Mouse (Mus musculus): ENCODE results near the gene Retreg2. TPM values are rescaled to one million over a fixed set of nuclear protein-coding genes. Genes with fewer than 3 reads are reported as not detected.

The Retreg2 gene
- polyA plus RNA-seq, 1 experiment from 2014 or later, result 52.7 TPM

Other genes with a start within 250 kb of the Retreg2 start
- gene Cryba2, start 249.6 kb upstream of the Retreg2 start, polyA plus RNA-seq (2015; fragmentation: Nextera tagmentation; extraction: Ambion mirVana), result not detected in 2 replicates
- gene Cfap65, start 207.2 kb upstream of the Retreg2 start, polyA plus RNA-seq (2015; fragmentation: Nextera tagmentation; extraction: Ambion mirVana), result not detected in 2 replicates
- 2.6 and 4.0 TPM in 2 replicates for gene Ihh, start 191.1 kb upstream of the Retreg2 start, polyA plus RNA-seq (2015; fragmentation: Nextera tagmentation; extraction: Ambion mirVana)
- 5.6 and 6.0 TPM in 2 replicates for gene Nhej1, start 17.6 kb upstream of the Retreg2 start, polyA plus RNA-seq (2015; fragmentation: Nextera tagmentation; extraction: Ambion mirVana)
- gene Slc23a3, start 8.9 kb upstream of the Retreg2 start, polyA plus RNA-seq (2015; fragmentation: Nextera tagmentation; extraction: Ambion mirVana), result 2.5 and 2.6 TPM in 2 replicates
- 46.2 and 51.1 TPM in 2 replicates for gene Cnppd1, start 67 bp upstream of the Retreg2 start, polyA plus RNA-seq (2015; fragmentation: Nextera tagmentation; extraction: Ambion mirVana)
- 41.0 and 41.1 TPM in 2 replicates for gene Zfand2b, start 25.9 kb downstream of the Retreg2 start, polyA plus RNA-seq (2015; fragmentation: Nextera tagmentation; extraction: Ambion mirVana)
- 55.5 and 56.5 TPM in 2 replicates for gene Abcb6, start 37.6 kb downstream of the Retreg2 start, polyA plus RNA-seq (2015; fragmentation: Nextera tagmentation; extraction: Ambion mirVana)
- gene Ankzf1, start 49.4 kb downstream of the Retreg2 start, polyA plus RNA-seq (2015; fragmentation: Nextera tagmentation; extraction: Ambion mirVana), result 9.2 and 12.0 TPM in 2 replicates
- gene Atg9a, start 49.4 kb downstream of the Retreg2 start, polyA plus RNA-seq (2015; fragmentation: Nextera tagmentation; extraction: Ambion mirVana), result 26.5 and 28.5 TPM in 2 replicates
- 3.7 and 3.9 TPM in 2 replicates for gene Glb1l, start 68.0 kb downstream of the Retreg2 start, polyA plus RNA-seq (2015; fragmentation: Nextera tagmentation; extraction: Ambion mirVana)
- gene Stk16, start 68.1 kb downstream of the Retreg2 start, polyA plus RNA-seq (2015; fragmentation: Nextera tagmentation; extraction: Ambion mirVana), result 73.3 and 73.4 TPM in 2 replicates
- 336 and 355 TPM in 2 replicates for gene Tuba4a, start 77.1 kb downstream of the Retreg2 start, polyA plus RNA-seq (2015; fragmentation: Nextera tagmentation; extraction: Ambion mirVana)
- gene A630095N17Rik, start 89.3 kb downstream of the Retreg2 start, polyA plus RNA-seq (2015; fragmentation: Nextera tagmentation; extraction: Ambion mirVana), result 0.25 TPM in 1 of 2 replicates, not detected in the other
- gene Dnajb2, start 93.6 kb downstream of the Retreg2 start, polyA plus RNA-seq (2015; fragmentation: Nextera tagmentation; extraction: Ambion mirVana), result 33.8 and 33.9 TPM in 2 replicates
- gene Ptprn, start 121.7 kb downstream of the Retreg2 start, polyA plus RNA-seq (2015; fragmentation: Nextera tagmentation; extraction: Ambion mirVana), result 0.04 and 0.11 TPM in 2 replicates
- gene Resp18, start 135.6 kb downstream of the Retreg2 start, polyA plus RNA-seq (2015; fragmentation: Nextera tagmentation; extraction: Ambion mirVana), result 0.15 TPM in 1 of 2 replicates, not detected in the other
- 52.4 and 52.7 TPM in 2 replicates for gene Dnpep, start 175.2 kb downstream of the Retreg2 start, polyA plus RNA-seq (2015; fragmentation: Nextera tagmentation; extraction: Ambion mirVana)
- gene Des, start 217.6 kb downstream of the Retreg2 start, polyA plus RNA-seq (2015; fragmentation: Nextera tagmentation; extraction: Ambion mirVana), result 7.2 and 13.9 TPM in 2 replicates
- 7.6 and 8.0 TPM in 2 replicates for gene Speg, start 232.5 kb downstream of the Retreg2 start, polyA plus RNA-seq (2015; fragmentation: Nextera tagmentation; extraction: Ambion mirVana)

Measured in liver, embryonic 16.5 days (tissue).